Mouse (Mus musculus): ENCODE data around the gene Olfr340. TPM values are rescaled to one million over a fixed set of nuclear protein-coding genes. Genes with fewer than 3 reads are reported as not detected.

Gene Olfr340
- polyA plus RNA-seq (2015; fragmentation: Nextera tagmentation; extraction: Ambion mirVana) = not detected in 2 replicates

DNA sequence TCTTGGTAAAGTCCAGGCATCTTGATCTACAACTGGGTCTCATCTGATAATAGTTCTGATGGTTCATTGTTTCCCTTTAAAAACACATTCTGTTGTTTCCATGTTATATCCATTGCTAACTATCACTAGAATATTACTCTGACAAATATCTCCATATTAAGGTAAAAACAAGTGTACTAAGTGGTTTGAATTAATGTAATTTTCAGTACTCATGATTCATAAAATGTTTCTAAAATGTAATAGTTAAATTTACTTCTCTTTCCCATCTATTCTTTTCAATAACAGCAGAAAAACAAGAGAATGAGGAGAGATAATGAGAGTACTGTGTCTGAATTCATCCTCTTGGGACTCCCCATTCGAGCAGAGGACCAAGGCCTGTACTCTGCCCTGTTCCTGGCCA, at the start of gene Olfr340:
TSS of gene Olfr340 (plus strand) at position 301 of the 400 bp plus-strand sequence.

DNA sequence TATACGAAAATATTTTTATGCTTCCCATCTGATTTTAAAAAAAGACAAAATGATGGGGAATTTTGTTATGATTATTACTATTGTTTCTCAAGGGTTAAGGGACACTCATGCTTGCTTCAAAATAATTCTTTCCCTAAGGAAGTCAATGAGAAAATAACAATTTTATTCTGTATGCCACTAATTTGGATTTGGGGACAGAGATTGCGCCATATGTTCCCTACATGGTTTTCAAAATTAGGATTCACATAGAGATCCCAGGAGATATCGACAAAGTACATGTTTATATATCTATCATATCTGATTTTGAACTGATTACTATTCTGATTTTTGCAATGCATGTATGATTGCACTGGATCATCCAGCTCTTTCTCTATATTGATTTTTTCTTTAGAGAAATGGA, 33.7 kb upstream of the Olfr340 start, which contains the start of gene Olfr339:
TSS of gene Olfr339 (plus strand) at position 301 of the 400 bp plus-strand sequence.

DNA sequence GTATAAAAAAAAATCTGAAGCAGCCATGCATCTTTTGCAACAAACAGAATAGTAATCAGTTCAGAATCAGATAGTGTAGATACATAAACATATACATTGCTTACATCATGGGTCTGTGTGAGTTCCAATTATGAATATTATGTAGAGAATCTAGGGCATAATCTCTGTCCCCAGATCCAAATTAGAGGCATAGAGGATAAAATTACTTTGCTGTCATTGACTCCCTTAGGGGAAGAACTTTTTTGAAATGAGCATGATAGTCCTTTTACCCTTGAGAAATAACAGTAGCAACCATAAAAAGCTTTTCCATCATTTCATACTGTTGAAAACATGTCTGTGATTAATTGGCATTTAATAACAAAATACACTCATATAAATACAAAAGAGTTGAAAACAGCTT, 30.0 kb downstream of the Olfr340 start, which contains the start of gene Olfr341:
TSS of gene Olfr341 (minus strand) at position 101 of the 400 bp plus-strand sequence.

Other genes with a start within 250 kb of the Olfr340 start
- gene Ptgs1, start 222.2 kb upstream of the Olfr340 start, polyA plus RNA-seq (2015; fragmentation: Nextera tagmentation; extraction: Ambion mirVana) = 5.2 and 7.5 TPM in 2 replicates
- not detected in 2 replicates for gene Olfr338, start 79.1 kb upstream of the Olfr340 start, polyA plus RNA-seq (2015; fragmentation: Nextera tagmentation; extraction: Ambion mirVana)
- gene Olfr339, start 33.6 kb upstream of the Olfr340 start, polyA plus RNA-seq (2015; fragmentation: Nextera tagmentation; extraction: Ambion mirVana) = not detected in 2 replicates
- not detected in 2 replicates for gene Olfr341, start 29.9 kb downstream of the Olfr340 start, polyA plus RNA-seq (2015; fragmentation: Nextera tagmentation; extraction: Ambion mirVana)
- not detected in 2 replicates for gene Olfr342, start 72.4 kb downstream of the Olfr340 start, polyA plus RNA-seq (2015; fragmentation: Nextera tagmentation; extraction: Ambion mirVana)
- not detected in 2 replicates for gene Olfr344, start 114.1 kb downstream of the Olfr340 start, polyA plus RNA-seq (2015; fragmentation: Nextera tagmentation; extraction: Ambion mirVana)
- gene Olfr345, start 187.5 kb downstream of the Olfr340 start, polyA plus RNA-seq (2015; fragmentation: Nextera tagmentation; extraction: Ambion mirVana) = not detected in 2 replicates
- gene Olfr346, start 233.2 kb downstream of the Olfr340 start, polyA plus RNA-seq (2015; fragmentation: Nextera tagmentation; extraction: Ambion mirVana) = not detected in 2 replicates

Measured in skeletal muscle tissue, postnatal 0 days (tissue).